Mouse (Mus musculus) cortical plate, adult 2 months (tissue): ENCODE data around the gene Carhsp1. TPM values are rescaled to one million over a fixed set of nuclear protein-coding genes. Genes with fewer than 3 reads are reported as not detected.

Experiments used
- H3K27ac ChIP-seq: fragments of 200-500 bp; 2 replicates; pipeline ENCODE4 v1.5.1; 2012; ENCODE audit warnings: low read length, control low read depth, inconsistent platforms; ENCODE audit not compliant: insufficient read depth
- H3K4me1 ChIP-seq: fragments of 200-500 bp; 2 replicates; pipeline ENCODE4 v1.6.1; 2011; ENCODE audit warnings: low read length; ENCODE audit not compliant: control insufficient read depth, insufficient read depth
- H3K4me3 ChIP-seq: fragments of 200-500 bp; 2 replicates; pipeline ENCODE4 v1.5.1; 2011; ENCODE audit warnings: mild to moderate bottlenecking, low read length, control low read depth; ENCODE audit not compliant: insufficient read depth
- CTCF ChIP-seq: fragments of 200-500 bp; IDR thresholded peaks from 2 replicates; pipeline ENCODE4 v1.5.1; 2011; ENCODE audit warnings: mild to moderate bottlenecking, control low read depth, low read length; ENCODE audit not compliant: insufficient read depth; ENCODE audit errors: extremely low read depth
- POLR2A ChIP-seq: fragments of 200-500 bp; IDR thresholded peaks from 2 replicates; pipeline ENCODE4 v1.6.1; 2011; ENCODE audit warnings: mild to moderate bottlenecking, low read length, control low read depth; ENCODE audit not compliant: insufficient read depth; ENCODE audit errors: extremely low read depth
- polyA plus RNA-seq: library from polyadenylated mRNA; depleted of rRNA; stranded (reverse); fragments of >200 nt; gene quantifications from 2 replicates; pipeline ENCODE4 v1.2.3, GENCODE M21; 2012

Gene Carhsp1
- polyA plus RNA-seq, 1 experiment, result 50.1 TPM

DNA sequence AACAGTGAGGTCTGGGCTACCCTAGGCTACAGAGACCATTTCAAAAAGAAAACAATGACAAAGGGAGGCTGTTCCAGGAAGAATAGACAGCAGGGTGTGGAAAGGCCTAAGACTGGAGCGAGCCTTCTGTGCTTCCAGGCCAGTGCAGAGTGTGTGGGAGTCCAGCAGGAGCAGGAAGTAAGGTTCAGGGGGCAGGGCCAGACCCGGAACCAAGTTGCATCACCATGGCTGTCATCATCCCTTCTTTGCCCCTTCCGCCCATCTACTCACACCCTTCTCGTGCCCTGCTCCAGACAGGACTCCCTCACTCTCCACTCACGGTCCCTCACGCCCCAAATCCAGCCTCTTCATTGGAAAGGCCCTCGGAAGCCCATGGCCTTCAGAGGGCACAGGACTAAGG lies 4.7 kb downstream of the Carhsp1 start:
- H3K27ac ChIP-seq, result no peak overlapping the region
- TF ChIP-seq CTCF (no peak), POLR2A (no peak)
- H3K4me1 ChIP-seq, result no peaks in the 10 kb centered on the region

GRCm38 (mm10) chr16:8666452-8666851 lies 5.5 kb downstream of the Carhsp1 start:
- Histone ChIP-seq H3K4me3 (no peak overlapping the region), H3K4me1 (no peaks in the 10 kb centered on the region), H3K27ac (no peak overlapping the region)
- TF ChIP-seq POLR2A (no peak), CTCF (no peak)

More for the DNA sequence above, 4.7 kb downstream of the Carhsp1 start:
- no peak overlapping the region for H3K4me3 ChIP-seq

GRCm38 (mm10) chr16:8665367-8665766 lies 6.6 kb downstream of the Carhsp1 start:
- H3K4me3 ChIP-seq, result no peak overlapping the region
- H3K27ac ChIP-seq, result no peak overlapping the region
- H3K4me1 ChIP-seq, result no peaks in the 10 kb centered on the region
- TF ChIP-seq POLR2A (no peak), CTCF (no peak)

DNA sequence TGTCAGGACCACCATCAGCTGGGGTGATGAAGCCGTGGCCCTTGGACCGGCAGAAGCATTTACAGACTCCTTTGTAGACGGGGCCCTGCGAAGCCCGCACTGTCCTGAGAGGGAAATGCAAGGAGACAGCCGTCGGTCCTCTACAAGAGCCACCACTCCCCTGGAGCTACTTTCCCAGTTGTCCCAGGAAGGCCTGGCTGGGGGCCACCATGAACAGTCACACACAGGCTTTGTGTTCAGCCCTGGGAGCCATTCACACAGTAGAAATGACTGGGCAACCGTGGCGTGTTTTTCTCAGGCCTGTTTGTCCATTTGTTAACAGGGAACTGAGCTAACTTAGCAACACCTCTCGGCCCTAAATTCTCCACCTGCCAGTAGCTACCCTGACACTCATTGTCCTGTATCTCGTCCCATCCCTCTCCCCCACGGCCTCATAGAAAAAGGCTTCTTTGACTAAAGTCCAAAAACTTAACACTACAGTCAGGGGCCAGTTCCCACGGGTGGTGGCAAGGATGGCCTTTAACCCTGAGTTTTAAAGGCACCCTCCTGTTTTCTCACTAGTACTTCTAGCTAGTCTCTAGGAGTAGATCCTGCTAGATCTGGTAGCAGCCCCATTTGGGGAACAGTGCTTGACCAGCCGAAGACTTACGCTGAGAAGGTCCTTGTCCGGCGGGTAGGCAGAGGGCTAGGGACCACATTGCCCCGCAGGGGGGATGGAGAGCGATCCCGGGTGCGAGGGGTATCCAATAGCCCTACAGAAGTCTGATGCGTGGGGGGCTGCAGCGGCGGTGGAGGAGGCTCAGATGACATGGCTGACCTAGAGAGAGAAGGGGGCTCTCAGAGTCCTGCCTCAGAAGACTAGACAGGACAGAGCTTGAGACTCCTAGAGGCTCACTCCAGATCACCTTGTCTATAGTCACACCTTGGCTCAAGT lies 8.1 kb downstream of the Carhsp1 start:
- TF ChIP-seq CTCF (no peak), POLR2A (no peak)
- no peaks in the 10 kb centered on the region for H3K4me1 ChIP-seq
- no peak overlapping the region for H3K4me3 ChIP-seq
- H3K27ac ChIP-seq, result no peak overlapping the region

GRCm38 (mm10) chr16:8663022-8663421 lies 8.9 kb downstream of the Carhsp1 start:
- TF ChIP-seq CTCF (no peak), POLR2A (no peak)
- Histone ChIP-seq H3K4me3 (no peak overlapping the region), H3K27ac (no peak overlapping the region), H3K4me1 (no peaks in the 10 kb centered on the region)

DNA sequence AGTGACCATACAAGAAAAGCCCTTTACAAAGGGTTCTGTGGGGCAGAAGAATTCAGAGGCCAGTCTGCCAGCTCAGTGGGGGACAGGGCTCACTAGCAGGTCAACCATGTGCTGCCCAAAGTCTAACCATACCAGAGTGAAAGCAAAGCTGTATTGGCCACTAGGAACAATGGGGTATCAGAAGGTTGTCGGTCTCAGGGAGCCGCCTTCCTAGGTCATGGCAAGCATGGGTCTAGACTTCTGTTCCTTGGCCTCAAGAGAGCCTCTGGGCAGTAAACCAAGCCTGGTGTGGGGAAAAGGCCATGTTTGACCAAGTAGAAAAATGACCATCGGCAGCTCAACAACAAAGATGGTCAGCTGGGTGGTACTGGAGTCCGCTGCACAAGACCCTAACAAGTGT lies 13.2 kb downstream of the Carhsp1 start:
- Histone ChIP-seq H3K4me1 (no peaks in the 10 kb centered on the region), H3K4me3 (no peak overlapping the region), H3K27ac (no peak overlapping the region)
- TF ChIP-seq POLR2A (no peak), CTCF (no peak)

GRCm38 (mm10) chr16:8658349-8658748 lies 13.6 kb downstream of the Carhsp1 start:
- H3K27ac ChIP-seq, result no peak overlapping the region
- no peaks in the 10 kb centered on the region for H3K4me1 ChIP-seq
- no peak for TF ChIP-seq POLR2A
- TF ChIP-seq CTCF, result no peak
- no peak overlapping the region for H3K4me3 ChIP-seq

GRCm38 (mm10) chr16:8656256-8656655 lies 15.7 kb downstream of the Carhsp1 start:
- Histone ChIP-seq H3K4me1 (no peaks in the 10 kb centered on the region), H3K4me3 (no peak overlapping the region), H3K27ac (no peak overlapping the region)
- no peak for TF ChIP-seq POLR2A
- TF ChIP-seq CTCF, result no peak

DNA sequence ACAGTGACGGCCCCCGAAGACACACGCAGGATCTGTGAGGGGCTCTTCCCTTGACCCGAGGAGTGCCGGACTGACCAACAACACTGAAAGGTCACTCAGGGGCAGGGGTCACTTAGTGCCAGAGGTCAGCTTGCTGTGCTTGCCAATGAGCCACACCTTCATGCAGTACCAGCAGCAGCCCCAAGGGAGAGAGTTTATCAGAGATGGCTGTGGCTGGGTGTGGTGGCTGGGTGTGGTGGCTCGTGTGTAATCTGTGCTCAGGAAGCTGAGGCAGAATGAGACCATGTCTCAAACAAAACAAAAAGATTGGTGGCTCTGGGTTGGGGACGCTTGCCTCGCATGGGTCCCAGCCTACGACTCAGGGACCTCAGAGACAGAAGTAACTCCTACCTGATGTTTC lies 16.4 kb downstream of the Carhsp1 start:
- H3K27ac ChIP-seq, result no peak overlapping the region
- no peak overlapping the region for H3K4me3 ChIP-seq
- no peaks in the 10 kb centered on the region for H3K4me1 ChIP-seq
- no peak for TF ChIP-seq POLR2A
- TF ChIP-seq CTCF, result no peak

DNA sequence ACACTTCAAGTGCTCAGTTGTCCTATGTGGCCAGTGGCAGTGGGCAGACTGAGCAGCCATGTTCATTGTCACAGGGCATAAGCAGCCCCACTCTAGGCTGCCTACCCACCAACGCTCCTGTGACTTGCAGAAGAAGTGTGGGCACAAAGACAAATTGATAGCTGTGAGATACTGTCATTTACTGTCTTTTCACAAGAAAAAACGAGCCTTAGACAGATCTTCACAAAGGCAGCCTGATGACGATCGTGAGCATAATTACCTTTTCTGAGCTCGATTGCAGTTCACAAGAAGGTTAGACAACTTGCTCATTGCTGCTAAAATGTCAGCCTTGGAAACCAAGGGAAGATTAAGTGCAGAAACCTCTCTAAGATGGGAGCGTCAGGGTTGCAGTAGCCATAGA lies 16.8 kb downstream of the Carhsp1 start:
- H3K27ac ChIP-seq, result peak overlapping the region; percentile 58; the same call in 1 of the 2 replicates
- no peaks in the 10 kb centered on the region for H3K4me1 ChIP-seq
- TF ChIP-seq POLR2A, result no peak
- TF ChIP-seq CTCF, result no peak
- no peak overlapping the region for H3K4me3 ChIP-seq
